In the genomic region with DNA sequence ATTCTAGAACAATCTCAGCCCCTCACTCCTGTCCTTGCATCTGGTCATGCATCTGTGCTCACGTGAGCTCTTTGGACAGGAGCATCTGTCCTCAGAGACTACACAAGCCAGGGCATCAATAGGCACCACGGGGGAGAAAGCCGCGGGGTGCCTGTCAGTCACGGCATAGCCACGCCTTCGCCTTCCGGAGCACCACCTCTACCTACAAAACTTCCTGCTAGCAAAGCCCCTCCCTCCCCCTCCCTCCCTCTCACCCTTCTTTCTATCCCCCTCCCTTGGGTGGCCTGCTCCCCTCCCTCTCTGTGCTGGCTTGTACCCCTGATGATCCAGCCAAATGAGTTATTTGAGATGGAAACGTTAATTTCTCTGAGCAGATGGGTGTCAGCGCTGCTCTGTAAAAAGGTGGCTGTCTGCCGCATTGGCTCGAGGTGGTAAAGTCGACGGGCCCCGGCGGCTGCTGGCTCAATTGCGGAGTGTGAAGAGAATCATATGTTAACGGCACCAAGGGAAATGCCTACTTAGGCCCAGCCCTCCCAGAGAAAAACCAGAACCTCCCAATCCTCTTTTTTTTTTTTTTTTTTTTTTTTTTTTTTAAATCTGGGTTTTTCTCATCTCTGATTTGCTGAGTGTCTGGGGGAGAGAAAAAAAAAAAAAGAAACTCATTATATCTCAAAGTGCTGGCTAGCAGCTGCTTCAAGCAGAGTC, we compare ENCODE assay signal across 9 mouse cellular contexts.
A peak's percentile ranks its signal among the peaks of the same experiment; 100 is the strongest.
DNase-seq lines count a peak whose midpoint lies in the region; ATAC-seq and TF ChIP-seq lines count a peak whose summit lies in the region.
"Had no signal": no experiment of that assay in that cellular context is flagged by ENCODE, and none has a peak within 500 bp of the region (broad histone marks: within the 10 kb centered on the region; RNA-seq: fewer than 3 reads in every experiment).

No protein-coding gene starts in this region.

- no peaks in the 10 kb centered on the region for H3K27me3 ChIP-seq in kidney, adult 2 months (replicated peaks; ENCODE audit: control insufficient read depth, insufficient read depth, low read length)
- peaks cover 78% of the 10 kb centered on the region for H3K27me3 ChIP-seq in liver, embryonic 12.5 days (replicated peaks)
- H3K27me3 ChIP-seq in neural tube, embryonic 12.5 days (replicated peaks): no peaks in the 10 kb centered on the region

- H3K9ac ChIP-seq in liver, embryonic 12.5 days: no peak overlapping the region
- no peak overlapping the region for H3K9ac ChIP-seq in neural tube, embryonic 12.5 days

- H3K4me1 ChIP-seq in kidney, adult 2 months (ENCODE audit: control insufficient read depth, insufficient read depth, low read length): peaks cover 4% of the 10 kb centered on the region
- H3K4me1 ChIP-seq in liver, embryonic 12.5 days: peaks cover 11% of the 10 kb centered on the region
- peaks cover 39% of the 10 kb centered on the region for H3K4me1 ChIP-seq in neural tube, embryonic 12.5 days

- no peaks in the 10 kb centered on the region for H3K36me3 ChIP-seq in kidney, adult 2 months (ENCODE audit: control insufficient read depth, insufficient read depth, low read length)
- H3K36me3 ChIP-seq in liver, embryonic 12.5 days: no peaks in the 10 kb centered on the region
- no peaks in the 10 kb centered on the region for H3K36me3 ChIP-seq in neural tube, embryonic 12.5 days
- H3K36me3 ChIP-seq: G1E had no signal

- TF ChIP-seq CTCF in kidney, adult 2 months (conservative IDR thresholded peaks at IDR 0.05; ENCODE audit: insufficient read depth, insufficient read length, low read depth, low read length): no peak

- WGBS in kidney, adult 2 months: 2% methylated on average over 18 of the region's 18 CpGs
- 3% methylated on average over 18 of the region's 18 CpGs for WGBS in liver, embryonic 12.5 days (ENCODE audit: insufficient replicate concordance)
- under 1% methylated on average over 18 of the region's 18 CpGs for WGBS in neural tube, embryonic 12.5 days

- DNase-seq in cerebellum, adult 11-12 months: peak; percentile 46
- peak; percentile 87 to 89 for DNase-seq in cerebellum, postnatal 14 days
- peak; percentile 45 to 71 for DNase-seq in heart, adult 18-20 months
- DNase-seq in kidney, adult 2 months: peak; percentile 35
- DNase-seq in urinary bladder, postnatal 36 days (ENCODE audit: low spot score in 2 of 2): peak; percentile 18 to 36

- TF ChIP-seq POLR2A in kidney, adult 2 months (IDR thresholded peaks at IDR 0.05; ENCODE audit: low read depth, low read length): no peak

- peak overlapping the region; percentile 46 for H3K4me2 ChIP-seq in liver, embryonic 12.5 days
- peak overlapping the region; percentile 52 for H3K4me2 ChIP-seq in neural tube, embryonic 12.5 days (replicated peaks)

- H3K9me3 ChIP-seq in liver, embryonic 12.5 days (replicated peaks): no peaks in the 10 kb centered on the region
- no peaks in the 10 kb centered on the region for H3K9me3 ChIP-seq in neural tube, embryonic 12.5 days
- H3K9me3 ChIP-seq: G1E had no signal

- no peak overlapping the region for H3K27ac ChIP-seq in kidney, adult 2 months (ENCODE audit: insufficient read depth, low read depth, low read length)
- no peak overlapping the region for H3K27ac ChIP-seq in liver, embryonic 12.5 days
- H3K27ac ChIP-seq in neural tube, embryonic 12.5 days: no peak overlapping the region

- H3K4me3 ChIP-seq in kidney, adult 2 months (ENCODE audit: insufficient read depth, low read depth, low read length): no peak overlapping the region; the same call in 1 of the 2 replicates
- H3K4me3 ChIP-seq in liver, embryonic 12.5 days: peak overlapping the region; percentile 17
- H3K4me3 ChIP-seq in neural tube, embryonic 12.5 days: no peak overlapping the region

- ATAC-seq in cerebellum, adult (ENCODE audit: insufficient number of reproducible peaks, low FRiP score, low TSS enrichment): no peak
- peak; percentile 48; the same call in 1 of the 2 replicates for ATAC-seq in liver, embryonic 12.5 days
- 0 out of 2 replicates have a peak, but pooled peaks have one; percentile 46 for ATAC-seq in neural tube, embryonic 12.5 days (ENCODE audit: low FRiP score, low read depth)

Comparison
In these comparisons a context has a peak if more than half of its experiments do, and no peak if none do; other contexts are left out.
1. DNase-seq: peak in every context shown above with its lines; median percentile 88 in cerebellum, postnatal 14 days; 58 in heart, adult 18-20 months; 46 in cerebellum, adult 11-12 months; 35 in kidney, adult 2 months; 27 in urinary bladder, postnatal 36 days.